Mouse (Mus musculus) natural killer cell, adult 2 months (primary cell): ENCODE results near the gene Medag.

ENCODE experiments used
- DNase-seq, 2 experiments: peaks; one replicate each; pipeline ENCODE4 v3.0.0; 2022; ENCODE audit warnings: low spot score in 2 of 2

The Medag gene

GRCm38 (mm10) chr5:149428810-149429255, 17.3 kb downstream of the Medag start:
- DNase-seq: peak in 1 of 2 experiments; percentile 7

- DNase-seq: no peak
Observed at GRCm38 (mm10) chr5:149429541-149429940, 18.0 kb downstream of the Medag start.

GRCm38 (mm10) chr5:149430943-149431342, 19.4 kb downstream of the Medag start:
- DNase-seq: no peak

GRCm38 (mm10) chr5:149433618-149434017, 22.1 kb downstream of the Medag start:
- DNase-seq: no peak

GRCm38 (mm10) chr5:149434141-149434690, 22.7 kb downstream of the Medag start:
- no peak for DNase-seq

GRCm38 (mm10) chr5:149436541-149436940, 25.0 kb downstream of the Medag start:
- no peak for DNase-seq

GRCm38 (mm10) chr5:149437150-149437549, 25.6 kb downstream of the Medag start:
- no peak for DNase-seq

- DNase-seq: no peak
Observed at GRCm38 (mm10) chr5:149439531-149440179, 28.1 kb downstream of the Medag start, which contains the start of gene Tex26. Gene Tex26, plus strand, starts transcription at chr5:149439660.

- DNase-seq: no peak
Observed at GRCm38 (mm10) chr5:149440180-149440573, 28.6 kb downstream of the Medag start.

- no peak for DNase-seq
Observed at GRCm38 (mm10) chr5:149441646-149442276, 30.2 kb downstream of the Medag start.

GRCm38 (mm10) chr5:149442277-149442660, 30.7 kb downstream of the Medag start:
- no peak for DNase-seq

- no peak for DNase-seq
Observed at GRCm38 (mm10) chr5:149444451-149444850, 32.9 kb downstream of the Medag start.

GRCm38 (mm10) chr5:149446495-149446894, 34.9 kb downstream of the Medag start:
- DNase-seq: peak in 1 of 2 experiments; percentile 12

GRCm38 (mm10) chr5:149447733-149448132, 36.2 kb downstream of the Medag start:
- no peak for DNase-seq

- DNase-seq: no peak
Observed at GRCm38 (mm10) chr5:149449406-149449805, 37.9 kb downstream of the Medag start.

GRCm38 (mm10) chr5:149451209-149451681, 39.7 kb downstream of the Medag start:
- DNase-seq: no peak

GRCm38 (mm10) chr5:149454281-149454680, 42.7 kb downstream of the Medag start:
- DNase-seq: peak; percentile 30 to 54

- no peak for DNase-seq
Observed at GRCm38 (mm10) chr5:149456544-149456943, 45.0 kb downstream of the Medag start.

GRCm38 (mm10) chr5:149462071-149462470, 50.5 kb downstream of the Medag start:
- no peak for DNase-seq

GRCm38 (mm10) chr5:149465305-149465704, 53.8 kb downstream of the Medag start:
- DNase-seq: no peak

GRCm38 (mm10) chr5:149474142-149474541, 62.6 kb downstream of the Medag start:
- no peak for DNase-seq

GRCm38 (mm10) chr5:149474701-149475468, 63.3 kb downstream of the Medag start:
- DNase-seq: no peak
